Mouse (Mus musculus) forebrain, postnatal 0 days (tissue): ENCODE results near the gene Gpn3. TPM values are rescaled to one million over a fixed set of nuclear protein-coding genes. Genes with fewer than 3 reads are reported as not detected.

Experiments
- ATAC-seq: fragments of 200-750 bp; cut with Nextera tagmentation; 2 replicates; pipeline ENCODE4 v1.8.0; 2017; ENCODE audit warnings: mild to moderate bottlenecking, moderate library complexity
- DNase-seq: peaks from one replicate; pipeline ENCODE4 v3.0.0-alpha.2; 2015
- H3K27ac ChIP-seq: fragments of 300-500 bp; sonication (generic); 2 replicates; pipeline ENCODE4 v1.5.1; 2014; ENCODE audit warnings: low read depth, mild to moderate bottlenecking, antibody characterized with exemption, low read length, moderate library complexity, mixed read lengths
- H3K27me3 ChIP-seq: fragments of 300-500 bp; sonication (generic); 2 replicates; pipeline ENCODE4 v1.6.1; 2014; ENCODE audit warnings: mild to moderate bottlenecking, low read length, mixed read lengths; ENCODE audit not compliant: insufficient read depth
- H3K36me3 ChIP-seq: fragments of 300-500 bp; sonication (generic); 2 replicates; pipeline ENCODE4 v1.6.1; 2014; ENCODE audit warnings: mild to moderate bottlenecking, moderate library complexity; ENCODE audit not compliant: insufficient read depth
- H3K4me1 ChIP-seq: fragments of 300-500 bp; sonication (generic); 2 replicates; pipeline ENCODE4 v1.6.1; 2014; ENCODE audit warnings: antibody characterized with exemption; ENCODE audit not compliant: insufficient read depth
- H3K4me2 ChIP-seq: fragments of 300-500 bp; sonication (generic); 2 replicates; pipeline ENCODE4 v1.6.1; 2014; ENCODE audit warnings: low read depth, mild to moderate bottlenecking, moderate library complexity
- H3K4me3 ChIP-seq: fragments of 300-500 bp; sonication (generic); 2 replicates; pipeline ENCODE4 v1.5.1; 2014; ENCODE audit warnings: low read depth, low read length, mixed read lengths
- H3K9ac ChIP-seq: fragments of 300-500 bp; sonication (generic); 2 replicates; pipeline ENCODE4 v1.6.1; 2014; ENCODE audit warnings: mild to moderate bottlenecking
- H3K9me3 ChIP-seq: fragments of 300-500 bp; sonication (generic); 2 replicates; pipeline ENCODE4 v1.6.1; 2016; ENCODE audit warnings: low read length
- CTCF ChIP-seq: sonication (generic); IDR thresholded peaks from 2 replicates; pipeline ENCODE4 v1.5.1; 2016; ENCODE audit warnings: antibody characterized with exemption, control low read depth, low read depth
- WGBS: fragments of 180-500 bp; shearing (Covaris S2); extraction: QIAGEN DNeasy Blood & Tissue Kit; methylation state at CpG from one replicate; pipeline ENCODE4 v1.1.7; 2014; 5-methylcytosine and 5-hydroxymethylcytosine counted together
- polyA plus RNA-seq: library from polyadenylated mRNA; unstranded; fragments of >200 nt; fragmentation: Nextera tagmentation; extraction: Ambion mirVana; gene quantifications from 2 replicates; pipeline ENCODE4 v1.2.1, GENCODE M21; 2015
- total RNA-seq: library from RNA; depleted of rRNA; stranded (reverse); fragments of >200 nt; gene quantifications from 2 replicates; pipeline ENCODE4 v1.2.3, GENCODE M21; 2014; rRNA removed

Gene Gpn3
- total and polyA plus RNA-seq, 2 experiments from 2014 or later = 37.6 to 44.2 TPM

- Histone ChIP-seq H3K4me1 (0 out of 2 replicates have a peak, but pooled peaks cover 9% of the 10 kb centered on the region), H3K4me2 (peak within 1 kb of the TSS; percentile 76), H3K27me3 (no peaks in the 10 kb centered on the region), H3K27ac (peak within 1 kb of the TSS; percentile 90), H3K9me3 (no peaks in the 10 kb centered on the region), H3K4me3 (peak within 1 kb of the TSS; percentile 96), H3K36me3 (no peaks in the 10 kb centered on the region), H3K9ac (peak within 1 kb of the TSS; percentile 81)
- TF ChIP-seq CTCF = peak; percentile 53
- no peak for DNase-seq
- WGBS = 21% methylated on average over 17 of the region's 17 CpGs
- peak; percentile 68; the same call in 1 of the 2 replicates for ATAC-seq
These were observed 49.8 kb downstream of the Gpn3 start, which contains the start of gene Anapc7 for GRCm38 (mm10) chr5:122421271-122422068. Gene Anapc7 (plus strand): TSS chr5:122421693.

- WGBS = 2% methylated on average over 73 of the region's 73 CpGs
- peak overlapping the region; percentile 81 for H3K9ac ChIP-seq
- H3K27me3 ChIP-seq = no peaks in the 10 kb centered on the region
- peak overlapping the region; percentile 90 for H3K27ac ChIP-seq
- no peaks in the 10 kb centered on the region for H3K36me3 ChIP-seq
- ATAC-seq (peak; percentile 94), DNase-seq (peak; percentile 95)
- peak; percentile 43; the same call in 1 of the 2 replicates for TF ChIP-seq CTCF
- peak overlapping the region; percentile 76 for H3K4me2 ChIP-seq
- H3K4me1 ChIP-seq = 0 out of 2 replicates have a peak, but pooled peaks cover 9% of the 10 kb centered on the region
- H3K4me3 ChIP-seq = peak overlapping the region; percentile 96
- H3K9me3 ChIP-seq = no peaks in the 10 kb centered on the region
These were observed 50.6 kb downstream of the Gpn3 start for GRCm38 (mm10) chr5:122422071-122422964.

- TF ChIP-seq CTCF = no peak
- ATAC-seq = no peak
- no peak overlapping the region for H3K27ac ChIP-seq
These were observed 51.4 kb downstream of the Gpn3 start for GRCm38 (mm10) chr5:122423083-122423482.

GRCm38 (mm10) chr5:122425550-122425949 lies 53.9 kb downstream of the Gpn3 start:
- no peaks in the 10 kb centered on the region for H3K9me3 ChIP-seq
- 0 out of 2 replicates have a peak, but pooled peaks cover 9% of the 10 kb centered on the region for H3K4me1 ChIP-seq
- 83% methylated on average over 2 of the region's 2 CpGs for WGBS
- ATAC-seq (no peak), DNase-seq (no peak)
- H3K4me2 ChIP-seq = no peak overlapping the region
- H3K27ac ChIP-seq = no peak overlapping the region
- H3K36me3 ChIP-seq = peaks cover 22% of the 10 kb centered on the region
- H3K4me3 ChIP-seq = no peak overlapping the region
- TF ChIP-seq CTCF = 0 out of 2 replicates have a peak, but pooled peaks have one; percentile 4
- H3K27me3 ChIP-seq = no peaks in the 10 kb centered on the region
- no peak overlapping the region for H3K9ac ChIP-seq

More at GRCm38 (mm10) chr5:122423083-122423482, 51.4 kb downstream of the Gpn3 start:
- Histone ChIP-seq H3K4me2 (peak overlapping the region; percentile 76), H3K4me1 (0 out of 2 replicates have a peak, but pooled peaks cover 9% of the 10 kb centered on the region), H3K4me3 (peak overlapping the region; percentile 96), H3K9ac (peak overlapping the region; percentile 81), H3K36me3 (0 out of 2 replicates have a peak, but pooled peaks cover 1% of the 10 kb centered on the region), H3K9me3 (no peaks in the 10 kb centered on the region), H3K27me3 (no peaks in the 10 kb centered on the region)
- 34% methylated on average over 15 of the region's 15 CpGs for WGBS
- no peak for DNase-seq

- H3K9ac ChIP-seq = no peak overlapping the region
- TF ChIP-seq CTCF = no peak
- 93% methylated on average over 4 of the region's 4 CpGs for WGBS
- H3K4me1 ChIP-seq = no peaks in the 10 kb centered on the region
- H3K27ac ChIP-seq = no peak overlapping the region
- ATAC-seq (no peak), DNase-seq (no peak)
- no peak overlapping the region for H3K4me2 ChIP-seq
- no peak overlapping the region for H3K4me3 ChIP-seq
- no peaks in the 10 kb centered on the region for H3K9me3 ChIP-seq
- H3K36me3 ChIP-seq = peaks cover 52% of the 10 kb centered on the region
- no peaks in the 10 kb centered on the region for H3K27me3 ChIP-seq
These were observed 58.5 kb downstream of the Gpn3 start for GRCm38 (mm10) chr5:122430036-122430775.

- ATAC-seq = no peak
- peaks cover 61% of the 10 kb centered on the region for H3K36me3 ChIP-seq
- no peaks in the 10 kb centered on the region for H3K9me3 ChIP-seq
- H3K27me3 ChIP-seq = no peaks in the 10 kb centered on the region
- no peak overlapping the region for H3K4me2 ChIP-seq
- 94% methylated on average over 8 of the region's 8 CpGs for WGBS
- H3K27ac ChIP-seq = no peak overlapping the region
- DNase-seq = no peak
- H3K9ac ChIP-seq = no peak overlapping the region
- no peak overlapping the region for H3K4me3 ChIP-seq
- H3K4me1 ChIP-seq = no peaks in the 10 kb centered on the region
- no peak for TF ChIP-seq CTCF
These were observed 59.5 kb downstream of the Gpn3 start for GRCm38 (mm10) chr5:122431221-122431620.

Other genes starting within 250 kb of the Gpn3 start
- gene Ccdc63, start 231.1 kb upstream of the Gpn3 start, total RNA-seq = 0.43 TPM in 1 of 2 replicates, not detected in the other
- 0.08 and 0.16 TPM in 2 replicates for gene Ccdc63, start 231.1 kb upstream of the Gpn3 start, polyA plus RNA-seq
- gene Ppp1cc, start 213.6 kb upstream of the Gpn3 start, total RNA-seq = 278 and 322 TPM in 2 replicates
- gene Ppp1cc, start 213.6 kb upstream of the Gpn3 start, polyA plus RNA-seq = 193 and 220 TPM in 2 replicates
- 1.7 and 3.0 TPM in 2 replicates for gene Hvcn1, start 165.1 kb upstream of the Gpn3 start, total RNA-seq
- 1.2 and 1.6 TPM in 2 replicates for gene Hvcn1, start 165.1 kb upstream of the Gpn3 start, polyA plus RNA-seq
- gene Tctn1, start 107.4 kb upstream of the Gpn3 start, total RNA-seq = 20.3 and 31.2 TPM in 2 replicates
- 2.9 and 4.3 TPM in 2 replicates for gene Tctn1, start 107.4 kb upstream of the Gpn3 start, polyA plus RNA-seq
- gene Pptc7, start 87.5 kb upstream of the Gpn3 start, total RNA-seq = 14.8 and 18.3 TPM in 2 replicates
- gene Pptc7, start 87.5 kb upstream of the Gpn3 start, polyA plus RNA-seq = 4.2 and 6.7 TPM in 2 replicates
- gene Rad9b, start 17.6 kb upstream of the Gpn3 start, total RNA-seq = 16.4 and 20.0 TPM in 2 replicates
- 14.1 and 14.6 TPM in 2 replicates for gene Rad9b, start 17.6 kb upstream of the Gpn3 start, polyA plus RNA-seq
- 142 and 157 TPM in 2 replicates for gene Vps29, start 17.5 kb upstream of the Gpn3 start, total RNA-seq
- 364 and 391 TPM in 2 replicates for gene Vps29, start 17.5 kb upstream of the Gpn3 start, polyA plus RNA-seq
- 136 and 141 TPM in 2 replicates for gene Fam216a, start 488 bp downstream of the Gpn3 start, total RNA-seq
- 147 and 150 TPM in 2 replicates for gene Fam216a, start 488 bp downstream of the Gpn3 start, polyA plus RNA-seq
- 234 and 357 TPM in 2 replicates for gene Arpc3, start 20.0 kb downstream of the Gpn3 start, total RNA-seq
- gene Arpc3, start 20.0 kb downstream of the Gpn3 start, polyA plus RNA-seq = 171 and 225 TPM in 2 replicates
- gene Anapc7, start 49.8 kb downstream of the Gpn3 start, total RNA-seq = 30.2 and 33.0 TPM in 2 replicates
- 37.5 and 42.0 TPM in 2 replicates for gene Anapc7, start 49.8 kb downstream of the Gpn3 start, polyA plus RNA-seq
- 143 and 178 TPM in 2 replicates for gene Atp2a2, start 130.3 kb downstream of the Gpn3 start, total RNA-seq
- gene Atp2a2, start 130.3 kb downstream of the Gpn3 start, polyA plus RNA-seq = 28.8 and 37.2 TPM in 2 replicates
- gene Ift81, start 242.6 kb downstream of the Gpn3 start, total RNA-seq = 46.0 and 48.1 TPM in 2 replicates
- 62.9 and 67.0 TPM in 2 replicates for gene Ift81, start 242.6 kb downstream of the Gpn3 start, polyA plus RNA-seq